Mouse (Mus musculus) megakaryocyte-erythroid progenitor cell, adult 5 weeks (primary cell): ENCODE measurements around the gene Ankle1. TPM values are rescaled to one million over a fixed set of nuclear protein-coding genes. Genes with fewer than 3 reads are reported as not detected.

ENCODE experiments used
- polyA plus RNA-seq: library from polyadenylated mRNA; stranded (reverse); fragments of >175 nt; gene quantifications from 2 replicates; pipeline ENCODE4 v1.2.3, GENCODE M21; 2012

The Ankle1 gene
- 25.9 and 26.0 TPM in 2 replicates for polyA plus RNA-seq

DNA sequence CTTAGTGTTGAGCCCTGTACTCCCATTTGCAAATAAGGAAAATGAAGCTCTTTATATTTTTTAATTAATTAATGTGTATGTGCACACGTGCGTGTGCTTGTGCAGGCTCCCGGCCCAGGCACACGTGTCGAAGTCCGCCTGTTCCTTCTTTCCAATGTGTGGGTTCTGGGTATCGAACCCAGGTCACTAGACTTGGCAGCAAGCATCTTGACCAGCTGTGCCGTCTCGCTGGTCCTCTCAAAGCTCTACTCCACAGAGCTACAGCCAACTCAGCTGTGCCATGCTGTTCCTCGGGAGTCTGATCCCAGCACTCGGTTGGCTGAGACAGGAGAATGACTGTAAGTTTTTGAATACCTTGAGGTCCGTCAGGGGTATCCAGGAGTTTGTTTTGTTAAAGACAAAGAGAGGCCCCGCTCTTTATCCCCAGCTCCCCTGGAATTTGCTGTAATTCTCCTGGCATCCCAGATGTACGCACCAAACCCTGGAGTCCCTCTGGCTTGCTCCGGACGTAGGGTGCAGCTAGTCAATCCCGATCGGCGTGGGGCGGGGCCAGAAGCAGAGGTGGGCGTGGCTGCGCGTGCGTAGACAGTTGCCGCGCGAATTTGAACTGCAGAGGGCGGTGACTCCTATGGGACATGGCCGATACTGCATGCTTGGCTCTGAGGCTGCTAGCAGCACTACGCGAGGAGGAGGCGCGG, at the start of gene Ankle1:
Ankle1 (plus strand) TSS at position 610 of the 698 bp plus-strand sequence.

DNA sequence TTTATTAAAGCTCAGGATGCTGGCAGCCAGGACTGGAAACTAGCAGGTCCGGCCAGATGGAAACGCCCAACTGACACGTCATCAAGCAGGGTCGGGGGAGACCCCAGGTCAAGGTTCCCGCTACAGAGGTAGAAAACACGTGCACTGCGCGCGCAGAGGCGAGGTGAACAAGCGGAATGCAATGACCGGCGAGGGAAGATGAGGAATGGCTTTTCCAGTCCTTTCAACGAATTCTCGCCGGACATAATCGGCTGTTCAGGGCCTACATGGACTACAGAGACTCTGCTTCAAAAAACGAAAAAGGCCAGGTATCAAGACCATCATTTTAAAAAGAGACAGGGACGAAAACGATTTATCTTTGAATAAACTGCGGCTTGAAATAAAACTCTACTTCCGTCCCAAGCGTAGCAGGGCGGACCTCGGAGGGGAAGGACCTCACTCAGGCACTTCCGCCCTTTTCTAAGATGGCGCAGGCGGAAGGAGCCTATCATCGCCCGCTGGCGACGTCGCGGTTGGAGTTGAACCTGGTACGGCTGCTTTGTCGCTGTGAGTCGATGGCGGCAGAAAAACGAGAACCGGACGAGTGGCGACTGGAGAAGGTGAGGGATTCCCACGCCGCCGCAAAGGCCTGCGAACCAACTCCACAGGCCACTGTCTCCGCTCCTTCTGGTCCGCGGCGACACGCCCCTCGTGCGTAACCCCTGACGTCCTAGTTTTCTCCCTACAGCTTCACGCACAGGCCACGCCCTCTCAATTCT, 38.9 kb upstream of the Ankle1 start, which contains the start of gene Use1:
Use1 (plus strand) TSS at position 78 of the 758 bp plus-strand sequence.

DNA sequence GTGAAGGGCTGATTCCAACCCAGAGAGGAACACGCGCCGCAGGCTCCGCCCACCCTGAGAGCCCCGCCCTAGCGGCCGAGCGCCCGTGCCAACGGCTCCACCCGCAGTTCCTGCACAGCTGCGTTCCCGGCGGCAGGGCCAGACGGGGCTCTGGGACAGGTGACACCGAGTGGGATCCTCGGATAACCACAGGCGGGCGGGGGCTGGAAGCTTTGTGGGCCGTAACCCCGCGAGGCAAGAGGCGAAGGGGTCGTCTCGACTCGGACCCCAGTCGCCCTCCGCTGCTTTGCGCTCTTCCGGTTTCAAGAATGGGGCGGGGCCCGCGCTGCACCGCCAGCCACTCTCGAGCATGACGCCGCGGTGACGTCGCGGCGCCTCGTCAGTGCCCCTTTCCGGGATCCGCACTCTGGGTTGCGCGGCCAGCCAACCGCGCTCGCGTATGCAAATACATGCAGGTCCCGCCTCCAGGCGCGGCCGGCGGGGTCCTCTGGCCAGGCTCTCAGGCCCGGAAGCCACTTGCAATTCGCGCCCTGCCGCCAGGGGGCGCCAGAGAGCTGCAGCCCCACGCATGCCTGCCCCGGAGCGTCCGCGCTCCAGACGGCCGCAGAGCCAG, 34.5 kb upstream of the Ankle1 start, which contains the start of gene Ocel1:
Ocel1 (plus strand) TSS at position 63 of the 613 bp plus-strand sequence.

DNA sequence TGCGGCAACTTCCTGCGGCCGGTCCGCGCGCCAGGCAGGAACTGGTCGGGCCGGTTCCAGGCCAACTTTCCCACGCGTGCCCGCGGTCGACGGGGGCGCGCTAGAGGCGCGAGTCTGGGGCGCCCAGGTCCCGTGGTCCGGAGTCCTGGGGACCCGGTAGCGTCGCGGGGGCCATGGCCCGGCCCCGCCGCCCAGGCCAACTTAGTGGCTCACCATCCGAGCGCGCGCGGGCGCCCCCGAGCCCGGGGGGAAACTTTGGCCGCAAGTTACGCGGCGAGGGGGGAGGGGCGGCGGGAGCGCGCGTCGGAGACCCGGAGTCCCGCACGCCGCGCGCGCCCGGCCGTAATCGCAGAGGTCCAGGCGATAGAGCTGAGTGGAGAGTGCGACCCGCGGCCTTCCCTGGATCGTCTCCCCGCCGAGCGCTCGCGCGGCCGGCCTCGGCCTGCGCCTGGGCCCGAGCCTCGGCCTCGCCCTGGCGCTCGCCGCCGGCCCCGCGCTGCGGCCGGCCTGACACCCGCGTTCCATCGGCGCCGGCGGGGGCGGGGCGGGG, 24.3 kb upstream of the Ankle1 start, which contains the start of gene Nr2f6:
Nr2f6 (minus strand) TSS at position 540 of the 550 bp plus-strand sequence.

DNA sequence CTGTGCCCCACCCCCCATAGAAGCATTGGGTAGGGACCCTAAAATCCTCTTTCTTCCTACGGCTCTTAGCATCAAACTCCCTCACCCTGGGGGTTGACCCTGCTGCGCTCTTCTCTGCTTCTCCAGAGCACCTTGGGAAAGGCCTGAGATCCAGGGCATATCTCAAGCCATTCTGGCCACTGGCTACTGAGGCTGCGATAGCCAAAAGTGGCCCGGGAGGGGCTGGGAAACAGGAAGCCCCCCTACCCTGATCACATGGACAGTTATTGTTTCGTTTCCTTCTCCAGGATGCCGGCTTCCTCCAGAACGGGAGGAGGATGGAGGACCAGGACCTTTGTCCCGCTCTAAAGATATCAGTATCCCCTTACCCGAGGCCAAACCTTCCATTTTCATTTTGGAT, 10.2 kb upstream of the Ankle1 start, which contains the start of gene Ushbp1:
Ushbp1 (minus strand) TSS at position 174 of the 400 bp plus-strand sequence.

DNA sequence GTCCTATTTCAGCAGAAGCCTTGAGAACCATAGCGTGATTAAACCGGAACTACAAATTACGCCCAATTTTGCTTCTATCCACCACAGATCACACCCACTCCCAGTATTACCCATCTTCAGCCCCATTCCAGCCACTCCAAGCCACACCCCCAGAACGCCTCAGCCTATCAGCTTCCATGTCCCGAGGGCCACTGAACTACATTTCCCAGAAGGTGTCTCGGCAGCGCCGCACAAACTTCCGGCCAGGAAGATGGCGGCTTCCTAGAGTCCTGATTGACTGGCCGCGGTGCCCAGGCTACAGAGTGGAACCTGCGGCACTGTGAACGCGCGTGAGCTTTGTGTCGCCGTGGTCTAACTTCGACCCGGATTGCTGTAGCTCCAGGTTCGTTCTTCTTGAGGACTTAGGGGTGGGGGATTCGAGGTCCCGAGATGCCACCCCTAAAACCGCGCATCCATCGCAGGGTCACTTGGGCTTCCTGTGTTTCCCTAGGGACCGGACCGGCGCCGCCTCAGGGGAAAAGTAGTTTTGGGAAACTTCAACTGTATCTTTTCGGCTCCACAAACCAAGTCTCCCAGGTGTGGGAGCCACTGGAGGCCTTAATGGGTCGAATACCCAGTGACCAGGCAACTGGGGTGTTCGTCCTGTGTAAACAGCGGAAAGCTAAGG, 9.0 kb upstream of the Ankle1 start, which contains the start of gene Babam1:
Babam1 (plus strand) TSS at position 223 of the 667 bp plus-strand sequence.

Other genes with a start within 250 kb of the Ankle1 start
- 57.8 and 74.5 TPM in 2 replicates for gene Myo9b, start 133.3 kb upstream of the Ankle1 start, polyA plus RNA-seq
- gene Haus8, start 133.1 kb upstream of the Ankle1 start, polyA plus RNA-seq: 27.3 and 32.7 TPM in 2 replicates
- gene Use1, start 39.2 kb upstream of the Ankle1 start, polyA plus RNA-seq: 291 and 315 TPM in 2 replicates
- 24.1 and 32.7 TPM in 2 replicates for gene Ocel1, start 34.7 kb upstream of the Ankle1 start, polyA plus RNA-seq
- gene Nr2f6, start 24.1 kb upstream of the Ankle1 start, polyA plus RNA-seq: 25.0 and 27.3 TPM in 2 replicates
- gene Ushbp1, start 10.2 kb upstream of the Ankle1 start, polyA plus RNA-seq: not detected in 2 replicates
- 134 and 147 TPM in 2 replicates for gene Babam1, start 9.1 kb upstream of the Ankle1 start, polyA plus RNA-seq
- gene Abhd8, start 57.6 kb downstream of the Ankle1 start, polyA plus RNA-seq: 39.6 and 48.5 TPM in 2 replicates
- 195 and 205 TPM in 2 replicates for gene Mrpl34, start 58.9 kb downstream of the Ankle1 start, polyA plus RNA-seq
- gene Dda1, start 63.2 kb downstream of the Ankle1 start, polyA plus RNA-seq: 224 and 225 TPM in 2 replicates
- gene Ano8, start 80.0 kb downstream of the Ankle1 start, polyA plus RNA-seq: 10.6 and 17.2 TPM in 2 replicates
- 34.8 and 36.4 TPM in 2 replicates for gene Gtpbp3, start 82.1 kb downstream of the Ankle1 start, polyA plus RNA-seq
- gene Plvap, start 105.7 kb downstream of the Ankle1 start, polyA plus RNA-seq: 12.9 and 16.5 TPM in 2 replicates
- gene Ccdc194, start 119.7 kb downstream of the Ankle1 start, polyA plus RNA-seq: not detected in 2 replicates
- gene Bst2, start 131.4 kb downstream of the Ankle1 start, polyA plus RNA-seq: 250 and 257 TPM in 2 replicates
- gene Mvb12a, start 136.9 kb downstream of the Ankle1 start, polyA plus RNA-seq: 174 and 201 TPM in 2 replicates
- 0.32 and 0.37 TPM in 2 replicates for gene Tmem221, start 152.9 kb downstream of the Ankle1 start, polyA plus RNA-seq
- not detected in 2 replicates for gene Nxnl1, start 160.6 kb downstream of the Ankle1 start, polyA plus RNA-seq
- gene Slc27a1, start 162.9 kb downstream of the Ankle1 start, polyA plus RNA-seq: 12.6 and 18.3 TPM in 2 replicates
- 408 and 426 TPM in 2 replicates for gene Pgls, start 186.2 kb downstream of the Ankle1 start, polyA plus RNA-seq
- 14.0 and 18.2 TPM in 2 replicates for gene Fam129c, start 191.6 kb downstream of the Ankle1 start, polyA plus RNA-seq
- gene Colgalt1, start 205.0 kb downstream of the Ankle1 start, polyA plus RNA-seq: 59.2 and 64.3 TPM in 2 replicates